Comparison of ENCODE assay signal across 15 mouse cellular contexts in the genomic region with DNA sequence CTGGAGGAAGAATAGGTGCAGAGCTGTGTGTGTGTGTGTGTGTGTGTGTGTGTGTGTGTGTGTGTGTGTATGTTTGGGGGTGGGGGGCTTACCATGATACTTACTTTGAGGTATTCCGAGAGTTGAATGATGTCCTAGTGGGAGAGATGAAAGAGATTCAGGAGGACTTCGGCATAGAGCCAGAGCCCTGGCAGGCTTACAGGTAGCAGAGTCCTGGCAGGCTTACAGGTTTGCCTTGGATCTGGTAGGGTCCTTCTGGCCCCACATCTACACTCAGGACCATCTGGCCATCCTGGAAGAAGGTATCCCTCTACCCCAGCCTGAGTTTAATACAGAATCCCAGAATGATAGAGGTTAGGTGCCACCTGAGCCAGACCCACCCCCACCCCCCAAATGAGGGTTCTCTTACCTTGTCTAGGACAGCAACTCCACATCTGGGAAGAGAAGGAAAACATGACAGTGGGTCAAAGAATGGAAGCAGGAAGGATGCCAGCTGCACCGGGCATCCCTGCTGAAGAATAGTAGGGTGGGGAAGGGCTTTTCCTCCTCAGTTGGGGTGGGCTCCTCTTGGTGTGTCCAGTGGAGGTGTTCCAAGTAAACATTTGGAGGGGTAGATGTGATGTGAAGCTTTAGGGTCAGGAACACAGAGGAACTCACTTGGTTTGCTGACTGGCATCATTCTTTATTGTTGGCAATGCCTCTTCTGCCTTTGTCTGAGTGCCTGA. TPM values are rescaled to one million over a fixed set of nuclear protein-coding genes. Genes with fewer than 3 reads are reported as not detected.
A peak's percentile ranks its signal among the peaks of the same experiment; 100 is the strongest.
DNase-seq lines count a peak whose midpoint lies in the region.
"Had no signal": no experiment of that assay in that cellular context is flagged by ENCODE, and none has a peak within 500 bp of the region (broad histone marks: within the 10 kb centered on the region; RNA-seq: fewer than 3 reads in every experiment).

No protein-coding gene starts in this region.

- DNase-seq in left cerebral cortex, postnatal 4 days, result peak; percentile 60
- no peak for DNase-seq in left cerebral cortex, adult 18-20 months (ENCODE audit: low spot score in 2 of 2)
- peak; percentile 52 for DNase-seq in cerebellum, adult 11 months
- DNase-seq in cerebellum, adult 8-10 months, result peak; percentile 50
- DNase-seq in cerebellum, postnatal 14 days, result peak; percentile 93 to 94
- DNase-seq in right cerebral cortex, postnatal 25 days, result no peak
- no peak for DNase-seq in thymus, postnatal 10 days (ENCODE audit: low spot score in 2 of 2)
- DNase-seq in embryo, embryonic 9.5 days (ENCODE audit: extremely low spot score), result no peak
- DNase-seq: adrenal gland, adult 8-10 months; adrenal gland, postnatal 36 days; B cell, adult 2 months; embryo, embryonic 11 days; forebrain, postnatal 0 days; gastrocnemius, postnatal 25 days; heart, postnatal 4 days had no signal

- intact Hi-C loops in left cerebral cortex, postnatal 4 days (cut with DNase I), result no loop called here

RNA-seq across cellular contexts. Expression of a gene that starts 6.9 kb away (rescaled TPM):
- total RNA-seq in left cerebral cortex, postnatal 4 days (2021), result 1 to 10 TPM; 1.0 to 2.0 TPM
- total RNA-seq in left cerebral cortex, adult 18-20 months (2021), result 1 to 10 TPM; 1.7 to 1.9 TPM

RNA-seq across cellular contexts. Expression of a gene that starts 12.9 kb away (rescaled TPM):
- 1 to 10 TPM in 1 of 2 experiments, under 1 TPM in 1; 0.91 to 1.0 TPM for total RNA-seq in left cerebral cortex, postnatal 4 days (2021)
- 1 to 10 TPM in 1 of 2 experiments, under 1 TPM in 1; 0.98 to 2.2 TPM for total RNA-seq in left cerebral cortex, adult 18-20 months (2021)

RNA-seq across cellular contexts. Expression of a gene that starts 26.7 kb away (rescaled TPM):
- total RNA-seq in left cerebral cortex, postnatal 4 days (2021), result 1 to 10 TPM; 6.8 to 7.8 TPM
- 1 to 10 TPM; 3.1 to 4.3 TPM for total RNA-seq in left cerebral cortex, adult 18-20 months (2021)

RNA-seq across cellular contexts. Expression of a gene that starts 41.7 kb away (rescaled TPM):
- total RNA-seq in left cerebral cortex, postnatal 4 days (2021), result 1 to 10 TPM in 1 of 2 experiments, under 1 TPM in 1; 0.79 to 1.1 TPM
- 1 to 10 TPM; 1.6 to 1.7 TPM for total RNA-seq in left cerebral cortex, adult 18-20 months (2021)

Comparison
In these comparisons a context has a peak if more than half of its experiments do, and no peak if none do; other contexts are left out.
1. DNase-seq: peak in left cerebral cortex, postnatal 4 days (single experiment), cerebellum, adult 11 months (single experiment), cerebellum, adult 8-10 months (single experiment) and cerebellum, postnatal 14 days (2 of 2); none in left cerebral cortex, adult 18-20 months (0 of 2), right cerebral cortex, postnatal 25 days (single experiment), thymus, postnatal 10 days (0 of 2) and embryo, embryonic 9.5 days (single experiment).